Mouse (Mus musculus) limb, embryonic 14.5 days (tissue): ENCODE results near the gene Cmklr1. TPM values are rescaled to one million over a fixed set of nuclear protein-coding genes. Genes with fewer than 3 reads are reported as not detected.

Experiments
- ATAC-seq: fragments of 200-750 bp; cut with Nextera tagmentation; 2 replicates; pipeline ENCODE4 v1.8.0; 2017; ENCODE audit warnings: low read depth, moderate number of reproducible peaks, moderate TSS enrichment; ENCODE audit not compliant: low FRiP score
- DNase-seq: peaks from one replicate; pipeline ENCODE4 v3.0.0-alpha.2; 2015; ENCODE audit warnings: low spot score
- H3K27ac ChIP-seq: fragments of 300-500 bp; sonication (generic); replicated peaks from 2 replicates; pipeline ENCODE4 v1.5.1; 2014; ENCODE audit warnings: low read depth, mild to moderate bottlenecking, low read length, moderate library complexity, mixed read lengths
- H3K27me3 ChIP-seq: fragments of 300-500 bp; sonication (generic); 2 replicates; pipeline ENCODE4 v1.6.1; 2014; ENCODE audit warnings: low read length, mixed read lengths; ENCODE audit not compliant: control insufficient read depth, insufficient read depth
- H3K36me3 ChIP-seq: fragments of 300-500 bp; sonication (generic); 2 replicates; pipeline ENCODE4 v1.6.1; 2014; ENCODE audit warnings: mild to moderate bottlenecking, low read length, moderate library complexity, mixed read lengths; ENCODE audit not compliant: control insufficient read depth, insufficient read depth
- H3K4me1 ChIP-seq: fragments of 300-500 bp; sonication (generic); 2 replicates; pipeline ENCODE4 v1.6.1; 2014; ENCODE audit warnings: antibody characterized with exemption, low read length, mixed read lengths; ENCODE audit not compliant: control insufficient read depth, insufficient read depth
- H3K4me2 ChIP-seq: fragments of 300-500 bp; sonication (generic); replicated peaks from 2 replicates; pipeline ENCODE4 v1.6.1; 2014; ENCODE audit warnings: low read depth, mild to moderate bottlenecking, low read length, moderate library complexity; ENCODE audit not compliant: severe bottlenecking
- H3K4me3 ChIP-seq: fragments of 300-500 bp; sonication (generic); replicated peaks from 2 replicates; pipeline ENCODE4 v1.5.1; 2014; ENCODE audit warnings: low read length
- H3K9ac ChIP-seq: fragments of 300-500 bp; sonication (generic); 2 replicates; pipeline ENCODE4 v1.6.1; 2014; ENCODE audit warnings: mild to moderate bottlenecking, low read depth, low read length, moderate library complexity; ENCODE audit not compliant: severe bottlenecking
- H3K9me3 ChIP-seq: fragments of 300-500 bp; sonication (generic); 2 replicates; pipeline ENCODE4 v1.6.1; 2016; ENCODE audit warnings: low read length; ENCODE audit not compliant: control insufficient read depth
- POLR2A ChIP-seq: fragments of 200-500 bp; IDR thresholded peaks from 2 replicates; pipeline ENCODE4 v1.8.0; 2012; ENCODE audit warnings: inconsistent platforms, mild to moderate bottlenecking, moderate library complexity, borderline replicate concordance; ENCODE audit not compliant: insufficient read depth, insufficient read length; ENCODE audit errors: extremely low read depth
- WGBS: fragments of 180-500 bp; shearing (Covaris S2); extraction: QIAGEN DNeasy Blood & Tissue Kit; methylation state at CpG from one replicate; pipeline ENCODE4 v1.1.7; 2014; 5-methylcytosine and 5-hydroxymethylcytosine counted together
- polyA plus RNA-seq, 2 experiments: library from polyadenylated mRNA; depleted of rRNA in 1 of 2; stranded (reverse) in 1 of 2; unstranded in 1 of 2; fragments of >200 nt; fragmentation: Nextera tagmentation in 1 of 2; extraction: Ambion mirVana in 1 of 2; gene quantifications; 2 replicates each; pipeline versions ENCODE4 v1.2.1 to v1.2.3; 2012 to 2014

Cmklr1 gene
- polyA plus RNA-seq, 2 experiments, result 7.8 to 10.7 TPM

DNA sequence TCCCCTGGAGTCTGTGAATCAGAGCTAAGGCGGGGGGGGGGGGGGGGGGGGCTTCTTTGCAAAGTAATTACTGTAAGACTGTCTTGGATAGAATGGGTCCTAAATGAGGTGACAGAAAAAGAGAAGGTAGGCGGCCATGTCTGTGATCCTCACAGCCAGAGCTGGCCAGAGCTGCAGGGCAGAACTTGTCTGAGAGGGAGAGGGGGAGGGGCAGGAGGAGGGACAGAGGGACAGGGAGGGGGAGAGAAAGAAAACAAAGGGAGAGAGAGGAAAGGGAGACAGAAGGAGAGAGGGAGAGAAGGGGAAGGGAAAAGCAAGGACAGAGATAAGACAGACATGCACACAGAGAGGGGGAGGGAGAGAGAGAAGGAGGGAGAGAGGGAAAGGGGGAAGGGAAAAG is 27.2 kb downstream of the Cmklr1 start:
- Histone ChIP-seq H3K27me3 (no peaks in the 10 kb centered on the region), H3K9ac (no peak overlapping the region), H3K4me2 (no peak overlapping the region), H3K9me3 (no peaks in the 10 kb centered on the region), H3K4me3 (no peak overlapping the region), H3K4me1 (peaks cover 10% of the 10 kb centered on the region), H3K27ac (no peak overlapping the region), H3K36me3 (no peaks in the 10 kb centered on the region)
- ATAC-seq (no peak), DNase-seq (no peak)
- WGBS, result 34% methylated on average over 1 of the region's 2 CpGs
- no peak for TF ChIP-seq POLR2A

DNA sequence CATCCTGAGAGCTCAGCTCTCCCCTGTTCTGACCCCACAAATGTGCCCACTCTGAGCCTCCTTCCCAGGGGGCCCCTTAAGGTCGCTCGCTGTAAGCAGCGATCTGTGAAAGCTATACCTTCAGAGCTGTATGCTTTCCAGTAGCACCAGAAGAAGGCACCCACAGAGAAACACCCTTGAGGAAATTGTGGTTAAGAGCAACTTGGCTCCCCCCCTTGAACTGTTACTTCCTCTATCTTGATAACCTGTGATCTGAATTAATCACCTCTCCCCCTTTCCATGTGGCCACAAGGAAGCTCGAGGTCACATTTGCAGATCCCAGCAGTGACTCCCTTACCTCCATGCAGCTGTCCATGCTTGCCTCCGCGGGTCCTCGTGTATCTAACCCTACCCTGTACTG is 29.2 kb downstream of the Cmklr1 start:
- DNase-seq, result no peak
- no peaks in the 10 kb centered on the region for H3K4me1 ChIP-seq
- no peak for TF ChIP-seq POLR2A
- H3K4me2 ChIP-seq, result no peak overlapping the region
- no peak overlapping the region for H3K9ac ChIP-seq
- H3K27me3 ChIP-seq, result no peaks in the 10 kb centered on the region
- no peak overlapping the region for H3K27ac ChIP-seq
- no peak overlapping the region for H3K4me3 ChIP-seq
- 72% methylated on average over 7 of the region's 7 CpGs for WGBS
- H3K36me3 ChIP-seq, result no peaks in the 10 kb centered on the region
- H3K9me3 ChIP-seq, result no peaks in the 10 kb centered on the region
- no peak for ATAC-seq

DNA sequence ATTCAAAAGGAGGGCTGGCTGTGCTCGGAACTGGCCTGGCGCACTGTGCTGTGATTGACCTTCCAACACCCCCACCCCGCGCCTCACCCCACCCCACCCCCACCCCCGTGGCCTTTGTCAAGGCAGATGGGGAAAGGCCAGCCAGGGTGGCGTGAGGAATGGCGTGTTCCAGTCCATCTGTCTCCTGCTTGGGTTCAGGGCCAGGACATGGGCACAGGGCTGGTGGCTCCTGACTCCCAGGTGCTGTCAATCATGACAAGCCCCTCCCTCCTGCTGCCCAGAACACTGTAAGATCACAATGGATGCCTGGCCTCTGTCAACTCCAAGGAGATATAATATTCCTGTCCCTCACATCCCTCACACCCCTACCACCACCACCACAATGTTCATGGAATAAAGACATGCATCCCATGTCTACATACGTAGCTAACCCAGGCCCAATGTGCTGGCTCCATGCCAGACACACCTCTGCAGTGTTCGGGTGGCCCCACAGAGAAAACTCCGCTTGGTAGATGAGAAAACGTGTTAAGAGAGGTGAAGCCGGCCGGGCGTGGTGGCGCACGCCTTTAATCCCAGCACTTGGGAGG is 30.0 kb downstream of the Cmklr1 start:
- Histone ChIP-seq H3K9ac (no peak overlapping the region), H3K36me3 (0 out of 2 replicates have a peak, but pooled peaks cover 3% of the 10 kb centered on the region), H3K4me1 (no peaks in the 10 kb centered on the region), H3K27me3 (no peaks in the 10 kb centered on the region), H3K27ac (no peak overlapping the region), H3K4me2 (no peak overlapping the region), H3K9me3 (no peaks in the 10 kb centered on the region), H3K4me3 (no peak overlapping the region)
- 65% methylated on average over 16 of the region's 16 CpGs for WGBS
- DNase-seq (no peak), ATAC-seq (no peak)
- no peak for TF ChIP-seq POLR2A

DNA sequence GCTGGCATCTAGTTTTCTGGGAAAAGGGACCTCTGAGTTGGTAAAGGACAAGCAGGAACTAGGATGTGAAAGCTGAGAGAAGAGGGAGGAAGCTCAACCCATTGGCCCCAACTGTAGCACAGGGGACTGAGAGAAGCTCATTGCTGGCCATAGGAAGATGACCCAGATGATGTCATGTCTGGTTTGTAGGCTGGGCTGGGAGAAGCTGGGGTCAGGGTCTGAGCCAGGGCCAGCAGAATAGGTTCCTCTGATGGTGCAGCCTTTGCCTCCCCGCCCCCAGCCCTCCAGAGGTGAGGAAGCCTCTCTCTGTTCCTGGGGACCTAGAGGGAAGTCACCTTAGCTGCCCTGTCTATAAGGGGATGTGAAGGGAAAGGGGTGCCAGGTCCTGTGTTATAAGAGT is 31.1 kb downstream of the Cmklr1 start:
- H3K4me1 ChIP-seq, result no peaks in the 10 kb centered on the region
- H3K9ac ChIP-seq, result no peak overlapping the region
- no peak for TF ChIP-seq POLR2A
- no peak overlapping the region for H3K4me2 ChIP-seq
- no peaks in the 10 kb centered on the region for H3K9me3 ChIP-seq
- no peak overlapping the region for H3K27ac ChIP-seq
- WGBS, result 82% methylated on average over 1 of the region's 1 CpGs
- ATAC-seq, result no peak
- H3K27me3 ChIP-seq, result no peaks in the 10 kb centered on the region
- H3K4me3 ChIP-seq, result no peak overlapping the region
- H3K36me3 ChIP-seq, result 0 out of 2 replicates have a peak, but pooled peaks cover 3% of the 10 kb centered on the region
- no peak for DNase-seq

DNA sequence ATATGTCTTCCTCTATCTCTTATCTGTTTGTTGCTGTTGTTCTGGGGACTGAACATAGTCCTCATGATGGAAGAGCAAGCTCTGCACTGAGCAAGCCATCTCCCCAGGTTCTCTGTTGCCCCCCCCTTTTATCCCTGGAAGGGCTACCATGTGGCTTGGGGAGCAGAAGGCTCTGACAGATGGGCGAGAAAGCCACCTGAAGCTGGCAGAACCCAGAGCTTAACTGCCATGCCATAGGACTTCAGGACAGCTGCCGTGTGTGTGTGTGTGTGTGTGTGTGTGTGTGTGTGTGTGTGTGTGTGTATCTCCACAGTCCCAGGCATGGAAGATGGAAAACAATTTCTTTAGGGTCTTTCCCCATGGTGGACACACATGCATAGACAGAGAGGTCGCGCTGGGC is 31.5 kb downstream of the Cmklr1 start:
- Histone ChIP-seq H3K36me3 (0 out of 2 replicates have a peak, but pooled peaks cover 3% of the 10 kb centered on the region), H3K9me3 (no peaks in the 10 kb centered on the region), H3K9ac (no peak overlapping the region), H3K4me1 (no peaks in the 10 kb centered on the region), H3K27me3 (no peaks in the 10 kb centered on the region), H3K27ac (no peak overlapping the region), H3K4me3 (no peak overlapping the region), H3K4me2 (no peak overlapping the region)
- ATAC-seq, result no peak
- no peak for TF ChIP-seq POLR2A
- 81% methylated on average over 4 of the region's 4 CpGs for WGBS
- DNase-seq, result no peak

DNA sequence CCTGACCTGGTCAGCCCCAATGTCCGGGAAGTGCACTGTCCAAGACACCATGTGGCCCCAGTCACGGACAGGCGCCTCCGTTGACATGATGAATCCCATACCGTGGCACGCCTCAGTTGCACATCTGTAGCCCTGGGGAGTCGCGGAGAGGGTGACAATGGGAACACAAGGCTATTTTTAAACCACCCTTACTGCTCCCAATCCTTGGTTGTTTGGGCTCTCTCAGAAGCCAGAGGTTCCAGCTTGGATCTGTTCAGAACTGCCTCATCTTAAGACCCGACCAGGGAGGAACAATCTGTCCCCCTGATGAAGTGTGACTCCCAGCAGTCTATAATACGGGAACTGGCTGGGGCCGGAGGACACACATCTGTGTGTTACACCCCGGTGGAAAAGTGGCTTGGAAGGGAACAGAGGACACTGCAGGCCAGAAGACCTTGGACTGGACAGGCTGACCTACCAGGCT is 38.4 kb downstream of the Cmklr1 start:
- H3K4me3 ChIP-seq, result no peak overlapping the region
- H3K36me3 ChIP-seq, result 0 out of 2 replicates have a peak, but pooled peaks cover 3% of the 10 kb centered on the region
- no peak for TF ChIP-seq POLR2A
- H3K9ac ChIP-seq, result no peak overlapping the region
- peaks cover 21% of the 10 kb centered on the region for H3K4me1 ChIP-seq
- DNase-seq (no peak), ATAC-seq (no peak)
- no peaks in the 10 kb centered on the region for H3K9me3 ChIP-seq
- H3K27ac ChIP-seq, result no peak overlapping the region
- H3K4me2 ChIP-seq, result no peak overlapping the region
- H3K27me3 ChIP-seq, result no peaks in the 10 kb centered on the region
- WGBS, result 81% methylated on average over 11 of the region's 12 CpGs
